12 mouse cellular contexts compared by ENCODE assay signal in the genomic region with DNA sequence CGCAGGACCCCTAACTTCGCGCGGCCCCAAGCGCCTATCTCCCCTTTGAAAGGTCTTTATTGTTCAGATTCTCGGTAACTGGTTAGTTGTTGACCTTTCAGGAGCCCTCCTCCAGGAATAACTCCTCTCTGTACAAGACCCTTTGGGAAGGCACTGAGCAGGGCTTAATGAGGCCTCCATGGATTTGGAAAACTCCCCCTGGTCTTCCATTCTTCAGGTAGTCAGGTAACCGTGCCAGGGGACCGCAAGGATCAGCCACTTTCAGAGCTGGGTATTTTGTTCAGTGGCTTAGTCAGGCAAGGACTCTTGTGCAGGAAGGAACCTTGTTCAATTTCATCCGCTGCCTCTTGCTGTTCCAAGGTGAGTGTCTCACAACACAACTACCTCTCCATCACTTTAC. TPM values are rescaled to one million over a fixed set of nuclear protein-coding genes. Genes with fewer than 3 reads are reported as not detected.
DNase-seq lines count a peak whose midpoint lies in the region; ATAC-seq and TF ChIP-seq lines count a peak whose summit lies in the region.
"Had no signal": no experiment of that assay in that cellular context is flagged by ENCODE, and none has a peak within 500 bp of the region (broad histone marks: within the 10 kb centered on the region; RNA-seq: fewer than 3 reads in every experiment).

A gene (plus strand): TSS at position 301 of the 400 bp plus-strand sequence.

- DNase-seq in gastrocnemius, postnatal 4 days (ENCODE audit: low spot score in 2 of 2), result no peak
- DNase-seq in gastrocnemius, postnatal 36 days, result no peak
- no peak for DNase-seq in kidney, postnatal 14 days
- no peak for DNase-seq in hindbrain, embryonic 14.5 days (ENCODE audit: low spot score)
- no peak for DNase-seq in spleen, postnatal 10 days (ENCODE audit: low spot score in 2 of 2)
- DNase-seq: adrenal gland, postnatal 25 days had no signal

- no peak within 1 kb of the TSS for H3K9ac ChIP-seq in kidney, embryonic 15.5 days
- H3K9ac ChIP-seq in hindbrain, embryonic 14.5 days, result no peak within 1 kb of the TSS
- H3K9ac ChIP-seq: liver, embryonic 14.5 days had no signal

- TF ChIP-seq CTCF in E14TG2a.4 (conservative IDR thresholded peaks at IDR 0.05; ENCODE audit: low read length), result no peak

- H3K4me3 ChIP-seq in kidney, embryonic 15.5 days (replicated peaks), result no peak within 1 kb of the TSS
- H3K4me3 ChIP-seq in E14TG2a.4 (replicated peaks; ENCODE audit: low read length), result peak within 1 kb of the TSS; percentile 51
- H3K4me3 ChIP-seq in hindbrain, embryonic 14.5 days (replicated peaks; ENCODE audit: low read length), result no peak within 1 kb of the TSS

- peaks cover 10% of the 10 kb centered on the region; the same call in 1 of the 2 replicates for H3K4me1 ChIP-seq in kidney, embryonic 15.5 days
- peaks cover 12% of the 10 kb centered on the region; the same call in 1 of the 2 replicates for H3K4me1 ChIP-seq in E14TG2a.4 (replicated peaks; ENCODE audit: low read depth, low read length)
- no peaks in the 10 kb centered on the region for H3K4me1 ChIP-seq in hindbrain, embryonic 14.5 days (replicated peaks; ENCODE audit: control insufficient read depth, insufficient read depth, low read length)

- no peaks in the 10 kb centered on the region for H3K9me3 ChIP-seq in kidney, embryonic 15.5 days (replicated peaks)
- no peaks in the 10 kb centered on the region for H3K9me3 ChIP-seq in E14TG2a.4 (ENCODE audit: low read length)
- H3K9me3 ChIP-seq in hindbrain, embryonic 14.5 days (ENCODE audit: control insufficient read depth, low read length), result no peaks in the 10 kb centered on the region

- ATAC-seq in kidney, embryonic 15.5 days (replicated peaks; ENCODE audit: low FRiP score), result no peak
- no peak for ATAC-seq in hindbrain, embryonic 14.5 days (ENCODE audit: low FRiP score)
- ATAC-seq in activated CD4-positive, CD25-positive, alpha-beta regulatory T cell, adult 4 months, result no peak
- ATAC-seq: intestine, postnatal 0 days had no signal

- H3K27me3 ChIP-seq in kidney, embryonic 15.5 days, result no peaks in the 10 kb centered on the region
- H3K27me3 ChIP-seq in E14TG2a.4 (ENCODE audit: insufficient read depth, low read length), result no peaks in the 10 kb centered on the region; the same call in 1 of the 2 replicates
- no peaks in the 10 kb centered on the region for H3K27me3 ChIP-seq in hindbrain, embryonic 14.5 days (ENCODE audit: control insufficient read depth, insufficient read depth, low read length)

- no peak within 1 kb of the TSS for H3K27ac ChIP-seq in kidney, embryonic 15.5 days
- H3K27ac ChIP-seq in hindbrain, embryonic 14.5 days, result no peak within 1 kb of the TSS
- H3K27ac ChIP-seq: liver, embryonic 14.5 days had no signal

- H3K36me3 ChIP-seq in kidney, embryonic 15.5 days, result no peaks in the 10 kb centered on the region
- no peaks in the 10 kb centered on the region for H3K36me3 ChIP-seq in E14TG2a.4 (ENCODE audit: insufficient read depth, low read length)
- no peaks in the 10 kb centered on the region for H3K36me3 ChIP-seq in hindbrain, embryonic 14.5 days (replicated peaks; ENCODE audit: control insufficient read depth, insufficient read depth)

- WGBS in kidney, embryonic 15.5 days, result 70% methylated on average over 9 of the region's 9 CpGs
- whole genome bisulfite sequencing in hindbrain, embryonic 14.5 days, result 76% methylated on average over 9 of the region's 9 CpGs

- H3K4me2 ChIP-seq in kidney, embryonic 15.5 days, result peak within 1 kb of the TSS; percentile 39
- 0 out of 2 replicates have a peak within 1 kb of the TSS, but pooled peaks have one; percentile 5 for H3K4me2 ChIP-seq in hindbrain, embryonic 14.5 days (replicated peaks)

- intact Hi-C loops in gastrocnemius, postnatal 36 days (cut with DNase I), result no loop called here

RNA-seq across cellular contexts. Expression of the gene that starts here (rescaled TPM):
- 10 to 100 TPM; 18.4 to 22.9 TPM for total RNA-seq in gastrocnemius, postnatal 4 days (2021)
- 10 to 100 TPM in 1 of 2 experiments, 1 to 10 TPM in 1; 5.8 to 20.0 TPM for total RNA-seq in gastrocnemius, postnatal 36 days (2021)
- polyA plus RNA-seq in kidney, embryonic 15.5 days (2015; fragmentation: Nextera tagmentation; extraction: Ambion mirVana), result 0.30 and 0.51 TPM in 2 replicates
- polyA plus RNA-seq in hindbrain, embryonic 14.5 days (2014; fragmentation: Nextera tagmentation; extraction: Ambion mirVana), result 0.16 and 0.23 TPM in 2 replicates
- under 1 TPM; 0.28 to 0.29 TPM for polyA plus RNA-seq in activated CD4-positive, CD25-positive, alpha-beta regulatory T cell, adult 4 months (2017; shearing (Covaris generic))
- total RNA-seq: megakaryocyte-erythroid progenitor cell, adult 5-6 weeks had no signal
